Mouse (Mus musculus): Measurements from ENCODE around the gene Nln.

Gene Nln

DNA sequence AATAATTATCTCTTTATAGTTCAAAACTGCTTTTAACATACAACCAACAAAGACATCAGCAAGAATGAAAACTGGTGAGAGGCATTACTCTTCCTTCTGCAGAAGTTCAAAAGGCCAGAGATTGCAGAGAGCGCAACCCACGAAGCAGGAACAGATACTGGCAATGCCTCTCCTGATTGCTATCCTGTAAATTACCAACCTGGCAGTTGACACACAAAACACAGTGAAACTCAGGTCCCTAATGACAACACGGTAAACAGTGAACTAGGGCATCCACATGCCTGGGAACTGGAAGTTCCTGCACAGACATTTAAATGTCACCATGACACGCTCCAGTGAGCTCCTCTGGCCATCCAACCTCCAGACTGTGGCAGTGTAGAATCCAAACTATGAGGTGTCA is 65.1 kb downstream of the Nln start:
- no peak for DNase-seq (ENCODE audit: low spot score in 2 of 2)

DNA sequence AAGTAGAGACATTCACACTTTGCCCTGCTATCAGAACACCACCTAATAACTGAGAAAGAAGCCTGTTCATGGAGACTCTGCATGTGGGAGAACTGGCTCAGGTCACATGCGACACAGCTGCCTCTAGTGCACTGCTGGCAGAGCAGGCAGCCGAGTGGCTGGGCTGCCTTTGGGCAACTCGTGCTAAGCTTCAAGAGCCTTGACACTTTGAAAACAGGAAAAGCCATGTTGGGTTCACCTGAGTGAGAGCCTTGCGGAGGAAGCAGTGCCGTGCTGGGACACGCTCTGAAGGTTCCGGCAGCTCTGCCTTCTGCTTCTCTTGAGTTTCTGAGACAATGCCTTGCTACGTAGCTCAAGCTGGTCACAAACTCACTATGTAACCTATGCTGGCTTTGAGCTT is 66.7 kb downstream of the Nln start:
- no peak for DNase-seq (ENCODE audit: low spot score in 2 of 2)

DNA sequence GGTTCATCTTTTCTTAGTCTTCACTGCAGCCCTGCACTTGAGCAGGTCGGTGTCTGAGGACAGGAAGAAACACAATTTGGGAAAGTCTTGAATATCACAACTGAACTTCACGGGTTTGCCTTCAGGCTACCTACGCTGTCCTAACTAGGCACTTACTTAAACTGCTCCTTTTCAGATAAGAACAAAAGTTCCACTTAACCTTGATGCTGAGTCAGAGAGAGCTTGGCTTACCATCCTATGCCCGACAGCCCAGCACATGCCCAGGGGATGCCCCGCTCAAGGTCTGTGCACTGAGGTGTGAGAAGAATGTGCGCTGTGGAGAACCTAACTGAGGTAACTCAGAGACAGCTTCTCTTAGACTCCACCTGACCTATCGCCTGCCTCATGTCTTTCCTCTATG is 67.9 kb downstream of the Nln start:
- no peak for DNase-seq (ENCODE audit: low spot score in 2 of 2)

DNA sequence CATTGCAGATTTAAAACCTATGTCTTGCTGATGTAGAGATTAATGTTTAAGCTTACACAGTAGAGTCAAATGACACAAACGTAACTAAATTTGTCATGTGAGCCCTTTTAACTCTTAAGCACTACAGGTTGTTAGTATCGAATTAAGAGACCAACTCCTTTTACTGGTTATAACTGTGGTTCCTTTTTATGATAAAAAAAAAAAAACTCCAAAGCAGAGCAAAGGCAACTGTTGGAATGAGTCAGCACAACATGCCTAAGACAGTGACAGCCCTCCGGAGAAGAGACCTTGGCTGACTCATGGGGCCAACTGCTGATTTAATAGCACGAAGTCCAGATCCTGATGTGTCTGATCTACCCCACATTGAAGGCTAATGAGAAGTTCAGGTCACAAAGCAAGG is 68.5 kb downstream of the Nln start:
- DNase-seq (ENCODE audit: low spot score in 2 of 2) = no peak

DNA sequence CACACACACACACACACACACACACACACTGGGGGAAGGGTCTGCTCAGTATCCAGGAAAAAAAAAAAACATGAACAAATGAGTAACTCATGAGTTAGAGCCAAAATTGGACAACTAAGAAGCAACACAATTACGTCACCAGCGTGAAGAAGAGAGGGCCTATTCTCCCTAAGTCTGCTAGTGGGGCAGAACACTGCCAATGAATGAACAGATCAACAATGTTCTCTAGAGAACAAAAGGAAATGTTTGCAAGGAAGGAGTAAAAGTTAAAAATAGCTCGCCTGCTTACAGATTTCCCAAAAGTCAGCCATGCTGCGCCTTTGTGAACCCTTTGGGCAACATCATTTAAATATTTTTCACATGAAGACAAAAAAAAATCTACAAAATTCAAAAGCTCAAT is 69.6 kb downstream of the Nln start:
- DNase-seq (ENCODE audit: low spot score in 2 of 2) = no peak

DNA sequence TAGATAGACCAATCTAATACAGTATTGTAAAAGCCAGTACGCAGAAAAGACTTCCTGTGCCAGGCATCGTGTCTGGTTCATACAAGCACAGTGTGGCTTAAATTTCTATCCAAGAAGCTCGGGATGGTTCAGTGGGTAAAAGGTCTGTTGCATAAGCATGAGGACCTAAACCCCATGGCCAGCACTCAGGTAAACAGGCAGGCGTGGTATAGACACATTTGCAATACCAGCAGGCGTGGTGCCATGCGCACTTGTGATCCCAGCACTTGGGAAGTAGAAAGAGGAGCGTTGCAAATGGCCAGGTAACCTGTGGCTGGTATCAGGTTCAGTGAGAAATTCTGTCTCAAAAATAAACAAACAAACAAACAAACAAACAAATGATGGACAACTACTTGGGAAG is 70.5 kb downstream of the Nln start:
- DNase-seq (ENCODE audit: low spot score in 2 of 2) = no peak

DNA sequence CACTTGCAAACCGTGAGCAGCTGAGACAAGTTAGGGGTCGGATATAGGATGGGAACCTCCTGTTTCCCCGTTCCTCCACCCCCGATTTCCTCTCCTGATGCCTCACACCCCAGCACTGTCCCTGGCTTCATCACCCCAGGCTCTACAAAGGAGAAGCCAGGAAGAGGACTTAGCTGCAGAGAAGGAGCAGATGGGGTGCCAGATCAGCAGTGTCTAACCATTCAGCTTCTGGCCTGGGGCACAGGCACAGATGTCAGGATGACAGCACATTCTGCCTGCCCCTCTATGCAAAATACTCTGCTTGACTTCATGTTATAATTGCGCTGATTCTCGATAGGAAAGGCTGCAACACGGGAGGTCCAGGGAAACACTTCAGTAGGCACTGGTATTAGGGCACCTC is 71.1 kb downstream of the Nln start:
- no peak for DNase-seq (ENCODE audit: low spot score in 2 of 2)

DNA sequence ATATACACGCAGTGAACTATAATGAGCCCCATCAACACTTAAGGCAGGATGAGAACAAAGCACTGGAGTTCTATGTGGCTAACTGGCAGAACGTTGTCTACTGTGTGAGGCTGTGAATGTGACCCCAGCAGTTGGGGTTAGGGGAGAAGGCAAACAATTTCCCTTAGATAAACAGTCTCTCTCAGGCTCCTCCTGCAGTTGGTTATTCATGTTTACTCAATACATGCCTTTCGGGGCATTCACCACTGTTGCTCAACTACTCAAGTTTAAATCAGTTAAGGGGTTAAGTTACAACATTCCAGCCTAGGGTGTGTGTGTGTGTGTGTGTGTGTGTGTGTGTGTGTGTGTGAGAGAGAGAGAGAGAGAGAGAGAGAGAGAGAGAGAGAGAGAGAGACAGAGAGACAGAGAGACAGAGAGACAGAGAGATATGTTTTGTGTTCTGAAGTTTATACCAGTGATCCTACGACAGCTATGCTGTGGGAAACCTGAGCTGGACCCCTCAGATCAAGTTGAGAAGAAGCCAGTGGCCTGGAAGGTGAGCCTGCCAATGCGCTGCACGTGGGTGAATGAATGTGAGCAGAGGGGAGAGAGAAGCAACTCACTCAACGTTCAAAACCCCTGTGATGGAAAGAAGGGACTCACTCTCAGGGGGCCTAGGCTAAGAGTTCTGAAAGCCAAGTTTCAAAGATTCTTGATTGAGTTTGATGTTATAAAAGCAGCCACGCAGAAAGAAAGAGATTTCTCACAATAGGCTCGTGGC is 71.7 kb downstream of the Nln start:
- no peak for DNase-seq (ENCODE audit: low spot score in 2 of 2)

DNA sequence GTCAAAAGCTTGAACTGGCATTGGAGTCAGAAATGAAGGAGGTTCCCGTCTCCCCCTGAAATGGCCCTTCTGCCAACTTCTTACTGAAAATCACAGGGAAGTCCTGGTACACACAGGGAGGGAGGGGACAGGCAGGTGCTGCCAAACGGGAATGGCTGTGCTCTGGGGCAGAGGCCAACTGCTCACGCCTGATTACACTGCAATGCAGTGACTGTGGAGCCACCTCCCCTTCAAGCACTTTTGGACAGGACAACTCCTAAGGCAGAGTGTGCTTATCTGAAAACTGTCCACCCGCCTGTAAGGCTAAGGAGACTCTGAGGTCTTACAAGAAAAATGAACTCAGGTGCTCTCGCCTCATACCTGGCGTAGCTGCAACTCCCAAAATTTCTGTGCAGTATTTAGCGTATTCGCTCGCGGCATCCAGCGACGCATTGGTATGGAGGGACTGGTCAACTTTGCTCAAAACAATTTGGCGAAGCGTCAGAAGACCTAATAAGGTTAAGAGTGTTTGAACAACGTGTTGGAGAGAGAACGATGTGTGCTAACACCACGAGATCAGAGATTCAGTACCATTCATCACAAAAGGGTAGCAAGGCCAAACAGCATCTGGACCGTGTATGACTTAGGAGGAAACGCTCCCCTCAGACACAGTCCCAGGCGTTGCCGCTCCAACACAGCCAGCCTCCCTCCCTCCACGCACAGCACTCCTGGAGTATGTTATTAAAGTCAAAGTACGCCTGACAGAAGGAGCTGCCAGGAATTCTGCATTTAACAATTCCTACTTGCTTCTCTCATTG is 72.7 kb downstream of the Nln start:
- DNase-seq (ENCODE audit: low spot score in 2 of 2) = peak; percentile 43 to 44

DNA sequence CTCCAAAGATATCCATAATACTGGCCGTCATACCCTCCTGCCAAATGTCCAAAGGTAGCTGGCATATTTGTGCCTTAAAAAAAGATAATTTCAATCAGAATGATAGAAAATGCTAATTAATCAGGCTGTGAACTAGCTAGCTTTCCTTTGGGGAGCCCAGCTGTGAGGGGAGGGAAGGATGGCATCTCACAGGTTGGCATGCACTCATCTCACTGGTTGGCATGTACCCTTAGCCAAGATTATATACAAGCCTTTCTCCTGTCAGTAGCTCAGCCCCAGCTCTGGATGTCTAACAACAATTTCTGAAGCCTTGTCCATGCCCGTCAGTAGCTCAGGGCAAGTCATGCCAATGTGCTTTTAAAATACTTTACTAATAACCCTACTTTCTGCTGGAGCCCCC is 73.8 kb downstream of the Nln start:
- no peak for DNase-seq (ENCODE audit: low spot score in 2 of 2)

DNA sequence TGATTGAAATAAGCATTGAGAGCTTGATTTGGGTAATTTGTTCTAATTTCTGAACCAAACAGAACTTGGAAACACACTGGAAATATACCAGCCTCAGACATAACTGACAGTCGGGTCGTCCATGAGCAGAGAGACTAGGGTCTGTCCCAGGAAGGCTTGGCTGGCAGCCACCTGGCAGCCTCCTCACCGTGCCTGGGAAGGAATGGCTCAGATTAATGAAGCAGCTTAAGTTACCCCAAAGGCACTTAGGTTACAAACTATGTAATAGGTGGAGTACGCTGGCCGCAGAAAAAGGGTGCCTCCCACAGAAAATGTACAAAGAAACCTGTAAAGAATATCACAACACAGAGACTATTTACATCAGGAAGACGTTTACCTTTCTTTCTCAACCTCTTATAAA is 74.6 kb downstream of the Nln start:
- no peak for DNase-seq (ENCODE audit: low spot score in 2 of 2)

DNA sequence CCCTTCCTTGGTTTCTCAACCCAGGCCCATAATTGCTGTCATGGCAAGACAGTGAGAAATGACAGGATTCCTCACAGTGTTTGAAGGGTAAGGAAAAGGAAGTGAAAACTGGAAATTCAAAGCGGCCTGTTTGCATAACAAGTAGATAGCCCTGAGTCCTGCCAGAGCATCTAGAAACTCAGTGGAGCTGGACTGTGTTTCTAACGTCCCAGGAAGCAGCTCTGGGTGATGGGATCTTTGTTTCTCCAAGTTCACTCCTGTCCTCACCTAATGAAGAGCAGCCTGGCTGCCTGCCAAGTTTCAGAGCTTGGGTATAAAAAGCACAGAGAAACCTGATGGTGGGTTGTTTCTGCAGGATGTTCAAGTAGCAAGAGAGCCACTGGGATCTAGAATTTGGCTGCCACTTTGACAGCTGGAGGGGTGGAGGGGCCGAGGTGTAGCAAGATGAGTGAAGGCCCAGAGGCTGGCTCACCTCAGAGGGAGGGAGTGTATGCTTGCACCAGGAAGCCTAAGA is 76.7 kb downstream of the Nln start:
- DNase-seq (ENCODE audit: low spot score in 2 of 2) = peak in 1 of 2 experiments; percentile 21

DNA sequence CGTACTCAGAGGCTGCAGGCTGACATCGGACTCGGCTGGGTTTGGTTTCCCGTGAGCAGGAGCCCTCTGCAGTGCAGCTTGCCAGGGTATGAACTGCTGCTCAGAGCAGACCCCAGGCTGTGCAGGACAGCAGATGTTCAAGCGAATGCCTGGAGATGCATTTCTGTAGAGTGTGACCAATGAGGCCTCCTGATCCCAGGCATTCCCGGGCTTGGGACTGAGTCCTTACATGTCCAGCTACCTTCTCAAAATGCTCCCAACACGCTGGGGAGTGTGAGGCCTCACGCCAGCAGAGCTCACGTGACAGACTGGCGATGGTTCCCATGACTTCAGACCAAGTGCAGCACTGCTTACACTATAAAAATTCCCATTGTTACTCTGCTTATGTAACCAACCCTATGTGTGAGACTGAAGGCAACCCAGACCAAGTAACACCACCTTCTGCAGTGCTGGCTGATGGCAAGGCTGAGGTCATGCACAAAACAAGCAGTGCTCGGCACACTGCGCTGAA is 77.5 kb downstream of the Nln start:
- DNase-seq (ENCODE audit: low spot score in 2 of 2) = peak; percentile 20 to 26

DNA sequence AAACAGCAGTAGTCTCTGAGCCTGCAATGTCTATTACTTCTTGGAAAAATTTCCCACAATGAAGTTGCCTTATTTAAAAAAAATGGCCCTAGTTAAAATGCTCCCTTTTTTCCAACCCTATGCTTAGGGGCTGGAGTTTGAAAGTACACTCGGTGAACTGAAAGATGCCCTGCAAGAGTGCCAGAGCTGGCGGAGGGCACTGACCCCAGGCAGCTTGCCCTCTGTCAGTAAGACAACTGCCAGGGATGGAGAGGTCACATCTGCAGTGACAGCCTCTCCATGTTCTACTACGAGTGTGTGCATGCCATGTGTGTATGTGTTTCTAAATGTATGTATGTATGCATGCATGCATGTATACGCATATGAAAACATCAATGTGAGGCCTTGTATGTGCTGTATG is 78.5 kb downstream of the Nln start:
- no peak for DNase-seq (ENCODE audit: low spot score in 2 of 2)

DNA sequence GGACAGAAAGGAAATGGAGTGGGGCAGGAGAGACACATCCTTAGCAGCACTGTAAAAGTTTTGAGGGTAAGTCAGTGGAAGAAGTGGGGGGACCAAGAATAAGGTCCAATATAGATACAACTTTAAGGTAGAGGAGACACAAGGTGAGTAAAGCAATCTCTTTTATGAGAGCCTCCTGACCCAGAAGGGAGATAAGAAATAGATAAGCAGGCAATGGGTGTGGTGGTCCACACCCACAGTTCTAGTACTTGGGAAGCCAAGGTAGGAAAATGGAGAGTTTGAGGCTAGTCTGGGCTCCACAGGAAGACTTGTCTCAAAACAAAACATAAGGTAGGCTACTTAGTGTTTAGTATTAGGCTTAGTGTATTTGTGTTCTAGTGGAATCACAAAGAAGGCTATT is 79.9 kb downstream of the Nln start:
- DNase-seq (ENCODE audit: low spot score in 2 of 2) = no peak

DNA sequence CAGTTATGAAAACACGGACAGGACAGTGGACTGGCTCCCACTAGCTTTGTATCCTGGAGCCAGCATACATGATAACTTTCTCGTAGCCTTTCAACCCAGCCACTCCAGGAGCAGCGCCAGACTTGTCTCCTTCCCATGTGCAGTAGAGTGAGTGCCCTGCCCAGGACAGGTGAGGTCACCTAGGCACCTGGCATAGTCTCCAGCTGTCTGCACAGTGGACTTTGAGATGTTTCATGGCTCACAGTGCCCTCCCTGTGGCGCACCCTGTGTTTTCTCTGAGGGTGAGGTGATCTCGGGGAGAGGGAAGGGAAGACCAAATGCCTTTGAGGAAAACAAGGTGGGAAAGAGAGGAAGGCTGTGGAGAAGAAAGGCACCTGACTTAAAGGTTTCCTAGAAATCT is 80.3 kb downstream of the Nln start:
- no peak for DNase-seq (ENCODE audit: low spot score in 2 of 2)

DNA sequence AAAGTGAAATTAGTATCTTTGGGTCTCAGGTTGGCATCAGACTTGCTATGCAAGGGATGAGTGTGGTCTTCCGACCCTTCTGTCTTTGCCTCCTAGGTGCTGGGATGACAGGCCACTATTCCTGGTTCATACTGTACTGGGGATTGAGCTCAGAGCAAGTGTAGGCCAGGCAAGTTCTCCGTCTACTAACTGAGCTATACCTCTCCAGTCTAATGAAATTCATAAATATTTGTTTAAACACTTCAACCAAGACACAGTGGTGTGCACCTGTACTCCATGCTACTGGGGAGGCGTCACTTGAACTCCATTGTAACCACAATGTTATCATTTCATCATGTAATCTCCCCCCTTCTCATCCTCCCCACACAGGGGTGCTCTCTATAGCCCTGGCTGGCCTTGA is 82.9 kb downstream of the Nln start:
- DNase-seq (ENCODE audit: low spot score in 2 of 2) = no peak

DNA sequence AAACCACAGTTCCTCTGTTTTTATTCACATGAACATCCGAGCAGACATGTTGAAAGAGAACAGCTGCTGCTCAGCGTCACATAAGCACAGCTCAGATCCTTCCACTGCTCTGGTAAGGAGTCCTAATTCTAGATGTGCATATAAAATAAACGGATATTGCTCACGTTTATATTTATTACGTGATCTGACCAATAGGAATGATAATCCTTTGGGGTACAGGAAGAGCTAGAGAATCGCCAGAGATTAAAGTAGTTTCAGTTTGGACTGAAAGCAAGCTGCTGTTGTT is 83.8 kb downstream of the Nln start:
- DNase-seq (ENCODE audit: low spot score in 2 of 2) = peak in 1 of 2 experiments; percentile 13

DNA sequence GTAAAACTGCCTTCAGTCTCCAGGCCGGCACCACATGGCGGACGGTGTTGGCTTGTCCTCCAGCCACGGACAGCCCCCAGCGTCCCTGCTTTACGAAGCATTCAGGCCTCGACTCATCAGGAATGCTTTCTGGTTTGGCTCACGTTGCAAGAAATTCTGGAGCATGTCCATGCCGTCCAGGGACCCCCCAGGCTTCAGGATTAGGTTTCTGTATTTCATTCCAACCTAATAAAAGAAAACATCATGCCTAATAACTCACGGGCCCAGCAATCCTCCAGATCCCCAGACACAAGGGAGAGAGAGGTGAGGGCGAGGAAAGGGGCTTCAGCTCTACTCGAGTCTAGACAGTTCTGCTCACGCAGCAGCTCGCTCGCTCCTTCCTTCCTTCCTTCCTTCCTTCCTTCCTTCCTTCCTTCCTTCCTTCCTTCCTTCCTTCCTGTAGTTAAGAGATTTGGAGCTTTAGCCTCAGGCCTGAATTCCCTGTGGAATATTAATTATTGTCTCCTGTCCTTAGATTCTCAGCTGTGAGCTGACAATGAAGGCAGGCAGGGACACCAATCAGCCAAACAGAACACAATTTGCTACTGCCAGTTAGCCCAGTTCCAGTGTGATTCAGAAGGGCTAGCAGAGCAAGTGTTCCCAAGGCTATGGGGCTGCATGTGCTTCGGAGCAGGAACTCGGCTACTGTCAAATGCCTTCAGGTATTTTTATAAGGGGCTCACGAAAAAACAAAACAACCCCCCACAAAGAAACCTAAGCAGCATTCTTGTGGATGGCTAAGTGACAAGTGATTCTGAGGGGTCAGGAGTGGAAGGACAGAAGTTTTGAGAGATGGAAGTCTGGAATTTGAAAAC is 84.3 kb downstream of the Nln start:
- peak in 1 of 2 experiments; percentile 15 for DNase-seq (ENCODE audit: low spot score in 2 of 2)

DNA sequence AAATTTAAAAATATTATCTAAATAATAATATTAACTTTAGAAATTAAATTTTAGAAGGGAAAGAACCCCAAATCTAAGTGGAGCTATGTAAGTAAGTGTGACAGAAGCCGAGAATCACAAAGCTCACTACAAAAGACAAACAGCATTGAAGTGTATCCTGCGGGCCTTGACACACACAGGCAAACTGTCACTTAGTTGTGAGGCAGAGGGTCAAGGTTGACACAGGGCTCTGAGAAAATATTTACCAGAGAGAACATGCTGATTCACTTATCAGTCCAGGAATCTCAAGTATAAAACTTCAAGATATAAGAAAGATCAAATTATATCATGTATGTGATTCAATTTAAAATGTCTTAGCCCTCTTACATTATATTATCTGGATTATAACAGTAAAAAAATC is 85.1 kb downstream of the Nln start:
- no peak for DNase-seq (ENCODE audit: low spot score in 2 of 2)

DNA sequence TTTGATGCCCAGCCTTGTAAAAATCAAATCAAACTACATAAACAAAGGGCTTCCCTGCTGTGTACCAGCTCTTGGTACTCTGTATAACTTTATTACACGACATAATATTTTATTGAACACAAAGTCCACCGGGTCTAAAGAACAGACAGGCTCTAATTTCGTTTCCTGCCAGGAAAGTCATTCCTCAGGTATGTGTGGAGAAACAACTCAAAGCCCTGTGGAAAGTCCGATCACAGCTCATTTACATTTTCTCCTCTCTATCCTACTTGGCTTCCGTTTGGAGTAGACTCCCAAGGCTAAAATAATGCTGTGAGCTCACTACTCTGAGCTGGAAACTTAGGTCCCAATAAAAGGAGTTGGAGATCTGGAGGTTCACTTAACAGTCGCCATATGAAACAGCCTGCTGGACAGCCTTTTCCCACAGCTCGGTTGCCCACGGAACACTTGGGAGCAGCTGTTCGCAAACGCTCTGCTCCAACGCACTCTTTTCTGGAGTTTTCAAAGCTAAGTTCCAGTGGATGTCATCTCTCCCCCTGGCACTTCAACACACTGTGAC is 86.0 kb downstream of the Nln start:
- no peak for DNase-seq (ENCODE audit: low spot score in 2 of 2)

Measured in heart, adult 9 months (tissue).